Mouse (Mus musculus): ENCODE results near the gene Ptrh1.

The Ptrh1 gene

DNA sequence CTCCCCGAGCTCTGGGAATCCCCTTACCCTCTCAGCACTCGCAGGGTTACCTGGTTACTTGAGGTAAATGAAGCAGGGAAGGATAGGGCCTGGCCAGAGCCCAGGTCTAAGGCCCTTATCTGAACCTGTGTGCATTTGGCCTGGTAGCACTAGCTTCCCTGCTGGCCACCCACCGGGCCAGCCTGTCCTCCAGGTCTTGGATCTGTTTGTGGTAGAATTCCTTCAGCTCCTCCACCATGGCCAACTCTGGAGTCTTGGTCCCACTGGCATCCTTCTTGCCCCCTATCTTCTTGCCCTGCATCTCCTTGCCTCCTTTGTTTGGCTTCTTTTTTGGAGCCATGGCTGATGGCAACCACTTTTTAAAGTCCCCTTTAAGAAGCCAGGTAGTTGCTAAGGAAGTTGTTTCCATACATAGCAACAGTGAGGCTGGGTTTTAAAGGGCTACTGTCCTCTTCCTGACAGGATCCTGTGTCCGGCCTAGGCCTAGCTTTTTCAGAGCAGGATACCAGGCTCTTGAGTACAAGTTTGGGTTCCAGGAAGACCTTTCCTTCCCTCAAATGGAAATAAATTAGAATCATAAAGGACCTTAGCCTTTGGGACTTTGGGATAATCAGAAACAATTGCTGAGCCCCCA, 8.6 kb downstream of the Ptrh1 start, which contains the start of gene Cfap157:
Gene Cfap157 (minus strand): TSS at position 381 of the 634 bp plus-strand sequence.
- in situ Hi-C loops (cut with MboI; ENCODE audit: unreplicated experiment in 2 of 2), result loop anchor here in 1 of 2 experiments (10.0 kb wide), 1 partner anchor 141 kb away; no protein-coding TSS in a partner anchor

GRCm38 (mm10) chr2:32787176-32787575, 11.6 kb downstream of the Ptrh1 start:
- in situ Hi-C loops (cut with MboI; ENCODE audit: unreplicated experiment in 2 of 2), result loop anchor here (5.0 to 10.0 kb wide), 2 partner anchors 65 to 138 kb away; no protein-coding TSS in a partner anchor

- in situ Hi-C loops (cut with MboI; ENCODE audit: unreplicated experiment in 2 of 2), result loop anchor here (5.0 to 10.0 kb wide), 2 partner anchors 64 to 136 kb away; no protein-coding TSS in a partner anchor
These were observed 13.0 kb downstream of the Ptrh1 start for GRCm38 (mm10) chr2:32788581-32788980.

- in situ Hi-C loops (cut with MboI; ENCODE audit: unreplicated experiment in 2 of 2), result no loop called here
These were observed 15.7 kb downstream of the Ptrh1 start for GRCm38 (mm10) chr2:32791297-32791696.

- in situ Hi-C loops (cut with MboI; ENCODE audit: unreplicated experiment in 2 of 2), result no loop called here
These were observed 20.3 kb downstream of the Ptrh1 start for GRCm38 (mm10) chr2:32795748-32796418.

- in situ Hi-C loops (cut with MboI; ENCODE audit: unreplicated experiment in 2 of 2), result no loop called here
These were observed 22.8 kb downstream of the Ptrh1 start for GRCm38 (mm10) chr2:32798251-32798962.

GRCm38 (mm10) chr2:32808816-32809566, 33.4 kb downstream of the Ptrh1 start:
- in situ Hi-C loops (cut with MboI; ENCODE audit: unreplicated experiment in 2 of 2), result no loop called here

DNA sequence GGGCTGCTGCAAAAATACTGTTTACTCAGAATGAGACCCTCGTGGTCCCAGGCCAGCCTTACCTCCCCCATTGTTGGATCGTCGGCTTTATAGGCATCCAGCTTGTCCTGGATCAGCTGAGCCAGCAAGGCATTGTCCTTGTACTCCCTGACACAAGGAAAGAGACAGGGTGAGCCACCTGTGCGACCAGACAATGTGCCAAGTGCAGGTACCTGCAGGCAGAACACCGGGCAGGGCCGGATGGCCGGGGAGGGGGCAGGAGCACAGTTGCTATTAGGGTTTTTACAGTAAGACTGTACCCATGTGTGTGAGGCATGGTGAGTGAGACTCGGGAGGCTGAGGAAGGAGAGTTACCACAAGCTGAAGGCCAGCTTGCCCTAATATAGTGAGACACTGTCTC, 36.4 kb downstream of the Ptrh1 start:
- in situ Hi-C loops (cut with MboI; ENCODE audit: unreplicated experiment in 2 of 2), result no loop called here

DNA sequence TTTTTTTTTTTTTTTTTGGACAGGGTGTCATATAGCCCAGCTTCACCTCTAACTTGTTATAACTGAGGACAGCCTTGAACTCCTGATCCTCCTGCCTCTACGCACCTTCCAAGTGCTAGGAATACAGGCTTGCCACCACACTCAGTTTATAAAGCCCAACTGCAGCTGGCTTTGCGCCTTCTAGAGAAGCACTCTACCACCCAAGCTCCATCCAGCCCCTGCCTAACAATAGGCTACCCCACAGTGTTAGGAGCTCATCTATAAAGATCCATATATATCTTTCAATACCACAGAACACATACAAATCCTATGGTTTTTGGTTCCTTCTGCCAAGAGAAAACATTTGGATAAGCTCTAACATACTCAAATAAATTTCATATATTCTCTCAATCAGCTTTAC, 40.9 kb downstream of the Ptrh1 start:
- in situ Hi-C loops (cut with MboI; ENCODE audit: unreplicated experiment in 2 of 2), result loop anchor here (5.0 kb wide), 1 partner anchor 36 kb away; no protein-coding TSS in a partner anchor

DNA sequence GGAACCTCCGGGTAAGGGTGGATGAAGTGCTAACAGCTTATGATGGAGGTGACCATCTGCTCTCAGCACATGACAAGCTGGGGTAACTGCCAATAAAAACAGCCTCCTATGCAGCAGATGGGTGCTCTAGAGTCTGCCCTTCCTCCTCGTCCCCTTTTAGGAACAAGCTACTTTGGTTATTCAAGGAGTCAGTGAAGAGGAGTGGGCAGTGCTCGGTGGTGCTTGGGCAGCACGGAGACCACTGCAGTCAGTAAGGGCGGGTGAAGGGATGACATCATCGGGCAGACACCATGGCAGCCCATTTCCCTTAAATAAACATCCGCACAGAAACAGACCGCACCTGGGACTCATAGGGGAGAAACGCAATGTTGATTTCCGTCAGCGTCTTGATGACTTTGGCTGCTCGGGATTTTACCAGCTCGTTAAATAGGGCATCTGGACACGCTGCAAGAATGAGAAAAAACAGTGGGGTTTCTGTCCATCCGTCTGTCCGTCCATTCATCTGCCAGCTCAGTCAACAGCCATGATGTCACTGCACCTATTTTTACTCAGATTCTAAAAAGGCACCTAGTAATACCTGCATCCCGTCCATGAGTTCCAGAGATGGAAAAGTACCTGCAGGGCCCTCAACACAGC, 41.5 kb downstream of the Ptrh1 start:
- in situ Hi-C loops (cut with MboI; ENCODE audit: unreplicated experiment in 2 of 2), result loop anchor here (5.0 kb wide), 1 partner anchor 35 kb away; no protein-coding TSS in a partner anchor

DNA sequence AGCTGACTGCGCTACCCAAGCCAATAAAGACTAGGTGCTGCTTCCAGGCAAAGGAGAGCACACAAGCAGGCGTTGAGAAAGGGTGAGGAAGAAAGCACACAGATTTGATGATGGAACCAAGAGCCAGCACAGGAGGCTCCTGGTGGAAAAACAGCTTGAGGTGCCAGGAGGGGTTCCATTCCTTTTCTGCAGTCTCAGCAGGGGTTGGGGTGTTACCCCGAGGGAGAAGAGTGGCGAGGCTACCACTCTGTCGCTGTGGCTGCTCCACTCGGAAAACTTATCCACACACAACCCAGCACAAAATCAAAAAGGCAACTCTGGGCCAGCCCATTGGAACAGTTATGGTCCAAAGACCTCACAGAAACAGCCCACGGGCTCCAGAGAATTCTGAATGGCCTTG, 42.0 kb downstream of the Ptrh1 start:
- in situ Hi-C loops (cut with MboI; ENCODE audit: unreplicated experiment in 2 of 2), result loop anchor here (5.0 kb wide), 1 partner anchor 35 kb away; no protein-coding TSS in a partner anchor

DNA sequence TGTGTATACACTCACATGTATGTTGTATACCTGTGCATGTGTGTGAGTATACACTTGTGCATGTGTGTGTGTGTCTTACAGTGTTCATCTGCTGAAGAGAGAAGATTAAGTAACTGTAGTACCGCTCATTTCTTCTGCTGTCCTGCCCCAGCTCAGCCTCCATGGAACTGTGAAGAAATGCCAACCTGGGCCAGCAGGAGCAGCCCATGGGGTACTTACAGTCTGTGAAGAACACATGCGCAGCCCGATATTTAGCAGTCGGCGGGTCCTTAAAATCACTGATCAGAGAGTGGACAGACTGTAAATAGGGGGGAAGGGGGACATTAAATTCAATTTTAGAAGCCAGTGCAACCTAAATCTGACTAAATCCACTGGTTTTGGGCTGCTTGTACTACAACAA, 42.6 kb downstream of the Ptrh1 start:
- in situ Hi-C loops (cut with MboI; ENCODE audit: unreplicated experiment in 2 of 2), result loop anchor here (5.0 kb wide), 1 partner anchor 34 kb away; no protein-coding TSS in a partner anchor

DNA sequence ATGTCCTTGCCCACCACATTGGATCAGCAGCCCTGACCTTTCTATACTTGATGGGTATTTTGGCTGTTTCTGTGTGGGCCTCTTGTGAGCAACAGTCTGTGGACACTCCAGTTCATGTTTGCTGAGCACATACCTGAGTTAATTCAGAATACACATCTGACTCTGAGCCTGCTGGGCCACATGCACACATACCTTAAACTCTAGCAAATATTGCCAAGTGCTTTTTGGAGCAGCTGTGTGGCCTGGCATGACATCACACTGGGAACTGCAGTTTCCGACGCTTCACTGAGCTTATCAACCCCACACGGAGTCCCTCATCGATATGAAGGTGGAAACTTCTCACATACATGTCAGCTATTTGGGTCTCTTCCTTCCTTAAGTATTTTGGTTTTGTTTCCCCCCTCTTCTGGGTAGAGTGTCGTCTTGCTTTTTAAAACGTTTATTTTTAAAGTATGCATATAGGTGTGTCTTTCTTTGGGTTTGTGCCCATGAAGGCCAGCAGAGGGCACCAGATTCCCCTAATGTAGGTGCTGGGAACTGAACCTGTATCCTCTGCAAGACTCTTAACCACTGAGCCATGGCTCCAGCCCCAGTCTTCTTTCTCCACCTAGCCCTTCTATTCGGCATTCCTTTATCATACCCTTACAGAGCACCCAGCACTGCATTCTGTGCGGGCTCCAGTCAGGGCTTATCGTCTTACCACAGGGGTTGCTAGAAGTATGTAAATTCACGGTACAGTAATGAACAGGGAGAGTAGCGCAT, 45.6 kb downstream of the Ptrh1 start:
- in situ Hi-C loops (cut with MboI; ENCODE audit: unreplicated experiment in 2 of 2), result no loop called here

- in situ Hi-C loops (cut with MboI; ENCODE audit: unreplicated experiment in 2 of 2), result no loop called here
These were observed 47.1 kb downstream of the Ptrh1 start for GRCm38 (mm10) chr2:32822643-32823042.

- in situ Hi-C loops (cut with MboI; ENCODE audit: unreplicated experiment in 2 of 2), result no loop called here
These were observed 47.6 kb downstream of the Ptrh1 start for GRCm38 (mm10) chr2:32823153-32823552.

GRCm38 (mm10) chr2:32823579-32824154, 48.1 kb downstream of the Ptrh1 start:
- in situ Hi-C loops (cut with MboI; ENCODE audit: unreplicated experiment in 2 of 2), result no loop called here

DNA sequence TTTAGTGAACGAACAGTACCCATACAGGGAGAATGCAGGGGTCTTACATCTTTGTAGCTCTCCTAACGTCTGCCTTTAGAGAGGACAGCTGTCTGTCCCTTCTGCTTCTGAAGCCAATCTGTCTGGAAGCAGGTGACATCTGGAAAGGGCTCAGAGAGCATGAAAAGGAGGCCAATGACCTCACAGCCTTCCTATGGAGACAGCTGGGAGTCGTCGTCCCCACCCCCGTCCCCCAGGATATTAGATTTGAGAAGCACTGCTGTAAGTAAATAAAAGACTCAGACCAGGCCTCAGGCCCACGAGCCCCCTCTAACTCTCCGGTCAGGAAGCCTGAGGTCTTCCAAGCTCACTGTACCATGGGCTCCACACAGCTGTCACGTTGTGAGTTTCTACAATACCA, 48.6 kb downstream of the Ptrh1 start:
- in situ Hi-C loops (cut with MboI; ENCODE audit: unreplicated experiment in 2 of 2), result no loop called here

DNA sequence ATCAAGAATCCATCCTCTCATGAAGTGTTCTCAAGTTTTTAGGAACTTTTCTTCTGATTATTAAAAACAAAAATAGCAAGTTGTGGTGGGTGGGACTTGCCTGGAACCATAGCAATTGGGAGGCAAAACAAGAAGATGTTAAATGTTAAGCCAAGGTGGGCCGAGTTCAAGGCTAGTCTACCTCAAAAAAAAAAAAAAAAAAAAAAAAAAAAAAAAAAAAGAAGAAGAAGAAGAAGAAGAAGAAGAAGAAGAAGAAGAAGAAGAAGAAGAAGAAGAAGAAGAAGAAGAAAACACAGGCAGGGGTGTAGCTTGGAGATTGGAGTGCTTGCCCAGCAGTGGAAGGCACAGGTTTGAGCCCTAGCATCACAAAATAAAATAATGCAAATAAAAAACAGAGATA, 49.2 kb downstream of the Ptrh1 start:
- in situ Hi-C loops (cut with MboI; ENCODE audit: unreplicated experiment in 2 of 2), result no loop called here

GRCm38 (mm10) chr2:32825796-32826195, 50.2 kb downstream of the Ptrh1 start:
- in situ Hi-C loops (cut with MboI; ENCODE audit: unreplicated experiment in 2 of 2), result no loop called here
